Mouse (Mus musculus) 416B (cell line): ENCODE results near the gene Neurod6.

Experiments used
- DNase-seq: peaks from one replicate; pipeline ENCODE4 v3.0.0; 2011; ENCODE audit warnings: low read depth

The Neurod6 gene

DNA sequence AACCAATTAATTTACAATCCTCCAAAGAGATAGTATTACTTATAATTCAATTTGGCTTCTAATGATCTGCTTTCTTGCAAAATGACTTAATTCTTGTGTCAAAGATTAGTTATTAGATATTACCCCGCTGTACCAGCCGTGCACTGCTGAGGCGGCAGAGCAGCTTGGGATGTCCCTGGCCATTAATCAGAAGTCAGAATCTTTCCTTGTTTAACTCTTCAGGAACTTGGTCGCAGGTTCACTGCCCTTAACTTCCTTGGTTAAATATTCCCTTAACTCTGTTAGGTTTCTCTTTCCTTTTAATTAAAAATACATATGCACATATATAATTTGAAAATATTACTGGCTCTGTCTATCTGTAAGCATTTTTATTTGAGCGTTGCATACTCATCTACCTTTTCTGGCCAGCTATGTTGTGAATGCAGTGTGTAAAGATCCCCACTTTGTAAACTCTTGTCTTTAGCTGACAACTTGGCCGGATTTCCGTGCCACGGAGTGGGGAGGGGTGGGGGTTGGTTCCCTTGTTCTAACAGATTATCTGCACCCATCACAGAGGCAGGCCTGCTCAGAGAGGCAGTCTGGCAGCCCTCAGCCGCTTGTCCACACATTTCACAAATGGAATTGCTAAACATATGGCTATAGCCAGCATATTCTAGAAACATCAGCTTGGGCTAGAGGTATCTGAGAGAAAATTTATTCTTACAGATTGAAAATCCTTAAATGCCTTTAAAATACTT lies 34.1 kb downstream of the Neurod6 start:
- no peak for DNase-seq

DNA sequence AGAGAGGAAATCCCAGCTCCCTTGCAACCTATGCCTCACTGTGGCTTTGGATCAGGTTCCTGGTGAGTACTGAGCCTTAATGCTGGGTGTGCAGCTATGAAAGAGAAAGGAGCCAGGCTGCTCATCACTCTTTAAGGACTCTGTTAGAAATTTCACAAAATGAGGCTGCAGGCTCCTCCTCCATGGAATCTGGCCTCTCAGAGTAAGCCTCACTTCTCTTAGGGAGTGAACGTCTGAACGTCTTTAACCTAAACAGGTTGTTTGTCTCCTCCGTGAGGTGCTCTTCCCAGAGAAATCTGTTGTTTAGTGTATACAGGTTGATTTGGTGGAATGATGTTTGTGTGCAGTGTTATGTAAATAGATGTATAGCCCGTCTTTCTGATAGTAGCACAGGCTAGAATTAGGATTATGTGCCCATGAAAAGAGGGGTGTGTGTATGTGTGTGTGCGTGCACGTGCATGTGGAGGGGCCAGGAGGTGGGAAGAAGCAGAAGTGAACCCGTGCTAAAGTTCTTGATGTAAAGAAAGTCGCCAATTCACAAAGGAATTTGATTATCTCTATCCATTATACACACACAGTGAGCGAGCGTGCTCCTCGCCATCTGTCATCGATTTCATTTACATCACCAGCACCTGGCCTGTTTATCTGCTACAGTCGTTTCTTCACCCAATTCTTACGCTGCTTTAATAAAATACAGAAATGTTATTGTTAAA lies 34.8 kb downstream of the Neurod6 start:
- no peak for DNase-seq

DNA sequence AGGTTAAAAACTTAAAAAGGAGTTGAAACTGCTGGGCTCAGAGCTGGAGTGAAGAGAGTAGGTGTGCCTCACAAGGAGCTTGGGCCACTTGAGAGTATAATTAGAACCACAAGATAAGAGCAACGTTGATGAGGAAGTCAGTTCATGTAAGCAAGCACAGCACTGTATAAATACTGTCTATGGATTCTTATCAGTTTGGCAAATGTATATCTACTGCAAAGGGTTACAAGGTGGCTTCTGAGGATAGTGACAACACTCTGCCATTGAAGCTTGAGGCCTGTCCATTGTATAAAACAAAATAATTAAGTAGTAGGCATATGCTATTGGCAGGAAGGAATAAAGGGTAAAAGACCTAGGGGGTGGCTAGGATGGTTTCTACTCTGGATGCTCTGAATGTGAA lies 46.4 kb downstream of the Neurod6 start:
- DNase-seq, result no peak
